In the genomic region with DNA sequence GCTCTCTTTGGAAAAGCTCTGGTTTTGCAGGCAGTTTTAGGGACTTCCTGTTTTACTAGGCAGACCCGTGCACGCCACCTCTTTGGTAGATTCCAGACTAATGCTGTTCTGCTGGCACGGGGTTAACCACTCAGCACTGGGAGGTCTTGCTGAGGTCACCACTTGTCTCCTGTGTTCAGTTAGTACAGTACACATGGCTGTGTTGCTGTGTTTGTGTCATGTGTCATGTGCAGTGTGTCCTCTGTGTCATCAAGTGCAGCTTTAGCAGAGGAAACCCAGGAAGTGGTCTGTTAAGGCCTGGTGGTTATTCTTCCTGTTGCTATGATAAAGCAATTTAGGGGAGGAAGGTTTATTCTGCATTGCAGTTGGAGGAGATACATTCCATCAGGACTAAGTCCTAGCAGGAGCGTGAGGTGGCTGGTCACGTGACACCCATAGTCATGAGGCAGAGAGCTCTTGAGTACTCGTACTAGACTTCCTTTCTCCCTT, we compare ENCODE assay signal across 10 mouse cellular contexts. TPM values are rescaled to one million over a fixed set of nuclear protein-coding genes. Genes with fewer than 3 reads are reported as not detected.
DNase-seq lines count a peak whose midpoint lies in the region; ATAC-seq and TF ChIP-seq lines count a peak whose summit lies in the region.
"Had no signal": no experiment of that assay in that cellular context is flagged by ENCODE, and none has a peak within 500 bp of the region (broad histone marks: within the 10 kb centered on the region; RNA-seq: fewer than 3 reads in every experiment).

No protein-coding gene starts in this region.

- DNase-seq in heart, embryonic 10.5 days (ENCODE audit: low spot score), result no peak
- DNase-seq in heart, postnatal 25 days (ENCODE audit: low spot score), result no peak
- DNase-seq in embryo, embryonic 10.5 days (ENCODE audit: low spot score), result no peak
- DNase-seq in neural tube, embryonic 10.5 days (ENCODE audit: extremely low spot score, low spot score), result no peak
- no peak for DNase-seq in forebrain, embryonic 14.5 days (ENCODE audit: low spot score)
- DNase-seq: adrenal gland, postnatal 14 days; kidney, postnatal 14 days had no signal

- peaks cover 33% of the 10 kb centered on the region for H3K4me1 ChIP-seq in heart, embryonic 10.5 days
- H3K4me1 ChIP-seq in bone marrow, adult 2 months (ENCODE audit: control insufficient read depth, insufficient read depth, low read length), result peaks cover 7% of the 10 kb centered on the region
- peaks cover 8% of the 10 kb centered on the region for H3K4me1 ChIP-seq in liver, embryonic 16.5 days (ENCODE audit: control insufficient read depth, low read depth, low read length)
- H3K4me1 ChIP-seq in small intestine, adult 2 months (ENCODE audit: control insufficient read depth, insufficient read depth, insufficient read length, low read length), result peaks cover 12% of the 10 kb centered on the region; the same call in 1 of the 2 replicates
- H3K4me1 ChIP-seq in forebrain, embryonic 14.5 days (ENCODE audit: control insufficient read depth, insufficient read depth, low read length), result no peaks in the 10 kb centered on the region

- H3K36me3 ChIP-seq in heart, embryonic 10.5 days, result peaks cover 10% of the 10 kb centered on the region
- H3K36me3 ChIP-seq in liver, embryonic 16.5 days (ENCODE audit: control insufficient read depth, insufficient read depth), result peaks cover under 1% of the 10 kb centered on the region; the same call in 1 of the 2 replicates
- H3K36me3 ChIP-seq in small intestine, adult 2 months (ENCODE audit: control insufficient read depth, insufficient read depth, low read length), result peaks cover 3% of the 10 kb centered on the region
- H3K36me3 ChIP-seq in forebrain, embryonic 14.5 days (ENCODE audit: control insufficient read depth, insufficient read depth, low read length), result peaks cover 7% of the 10 kb centered on the region

- no peak overlapping the region for H3K4me3 ChIP-seq in heart, embryonic 10.5 days
- peak overlapping the region; percentile 32 for H3K4me3 ChIP-seq in bone marrow, adult 2 months (replicated peaks; ENCODE audit: control insufficient read depth, low read depth, low read length)
- H3K4me3 ChIP-seq in liver, embryonic 16.5 days (ENCODE audit: low read depth, low read length), result no peak overlapping the region
- H3K4me3 ChIP-seq in small intestine, adult 2 months (ENCODE audit: low read depth, low read length), result no peak overlapping the region
- no peak overlapping the region for H3K4me3 ChIP-seq in forebrain, embryonic 14.5 days (ENCODE audit: low read depth, low read length)

- no peaks in the 10 kb centered on the region for H3K27me3 ChIP-seq in heart, embryonic 10.5 days (ENCODE audit: insufficient read depth, poor library complexity, severe bottlenecking)
- no peaks in the 10 kb centered on the region for H3K27me3 ChIP-seq in liver, embryonic 16.5 days (ENCODE audit: control insufficient read depth, insufficient read depth, low read depth, low read length)
- H3K27me3 ChIP-seq in small intestine, adult 2 months (ENCODE audit: control insufficient read depth, insufficient read depth, low read length), result no peaks in the 10 kb centered on the region
- H3K27me3 ChIP-seq in forebrain, embryonic 14.5 days (replicated peaks; ENCODE audit: control insufficient read depth, insufficient read depth, low read length), result no peaks in the 10 kb centered on the region

- no peak for TF ChIP-seq POLR2A in bone marrow, adult 2 months (IDR thresholded peaks at IDR 0.05; ENCODE audit: borderline replicate concordance, control insufficient read depth, low read depth, low read length)
- no peak for TF ChIP-seq POLR2A in small intestine, adult 2 months (IDR thresholded peaks at IDR 0.05; ENCODE audit: low read depth, low read length)

- H3K9ac ChIP-seq in liver, embryonic 16.5 days (ENCODE audit: low read depth, low read length), result no peak overlapping the region
- H3K9ac ChIP-seq in forebrain, embryonic 14.5 days (ENCODE audit: low read length), result no peak overlapping the region

- no peaks in the 10 kb centered on the region for H3K9me3 ChIP-seq in heart, embryonic 10.5 days
- no peaks in the 10 kb centered on the region for H3K9me3 ChIP-seq in liver, embryonic 16.5 days (replicated peaks; ENCODE audit: control insufficient read depth, low read length)
- H3K9me3 ChIP-seq in forebrain, embryonic 14.5 days (replicated peaks; ENCODE audit: control insufficient read depth, low read length), result no peaks in the 10 kb centered on the region

- peak overlapping the region; percentile 22; the same call in 1 of the 2 replicates for H3K27ac ChIP-seq in heart, embryonic 10.5 days
- peak overlapping the region; percentile 66; the same call in 1 of the 2 replicates for H3K27ac ChIP-seq in bone marrow, adult 2 months (ENCODE audit: control insufficient read depth, insufficient read depth, low read depth, low read length, poor library complexity)
- H3K27ac ChIP-seq in liver, embryonic 16.5 days (ENCODE audit: low read length), result peak overlapping the region; percentile 16; the same call in 1 of the 2 replicates
- H3K27ac ChIP-seq in small intestine, adult 2 months (ENCODE audit: insufficient read depth, low read depth, low read length), result peak overlapping the region; percentile 41
- no peak overlapping the region for H3K27ac ChIP-seq in forebrain, embryonic 14.5 days (ENCODE audit: low read depth, low read length)

- 49% methylated on average over 6 of the region's 6 CpGs for WGBS in heart, embryonic 10.5 days
- 6% methylated on average over 6 of the region's 6 CpGs for WGBS in bone marrow, adult 2 months
- 22% methylated on average over 6 of the region's 6 CpGs for whole genome bisulfite sequencing in liver, embryonic 16.5 days (ENCODE audit: insufficient replicate concordance)
- 66% methylated on average over 6 of the region's 6 CpGs for WGBS in small intestine, adult 2 months
- 84% methylated on average over 6 of the region's 6 CpGs for WGBS in forebrain, embryonic 14.5 days

- peak; percentile 40; the same call in 1 of the 2 replicates for ATAC-seq in liver, embryonic 16.5 days (ENCODE audit: low read depth)
- ATAC-seq in forebrain, embryonic 14.5 days, result no peak

- intact Hi-C loops in heart, postnatal 25 days (cut with DNase I), result no loop called here

- TF ChIP-seq CTCF in bone marrow, adult 2 months (IDR thresholded peaks at IDR 0.05; ENCODE audit: control insufficient read depth, insufficient read depth, low read length), result no peak
- no peak for TF ChIP-seq CTCF in small intestine, adult 2 months (IDR thresholded peaks at IDR 0.05; ENCODE audit: extremely low read depth, insufficient read length, insufficient replicate concordance, low read depth, low read length)

- no peak overlapping the region for H3K4me2 ChIP-seq in liver, embryonic 16.5 days (ENCODE audit: low read depth, low read length)
- no peak overlapping the region for H3K4me2 ChIP-seq in forebrain, embryonic 14.5 days (ENCODE audit: low read length)

RNA-seq across cellular contexts. Expression of a gene that starts 10.4 kb away (rescaled TPM):
- 7.7 and 8.8 TPM in 2 replicates for polyA plus RNA-seq in heart, embryonic 10.5 days (2016; fragmentation: Nextera tagmentation; extraction: Ambion mirVana)
- 1 to 10 TPM; 1.4 to 1.5 TPM for total RNA-seq in heart, postnatal 25 days (2021)
- polyA plus RNA-seq in bone marrow, adult 2 months (2011; ENCODE audit: insufficient read depth, insufficient read length, low replicate concordance, missing spikeins), result 2.5 and 5.5 TPM in 2 replicates
- 2.0 and 2.4 TPM in 2 replicates for polyA plus RNA-seq in liver, embryonic 16.5 days (2015; fragmentation: Nextera tagmentation; extraction: Ambion mirVana)
- 1.7 and 2.4 TPM in 2 replicates for polyA plus RNA-seq in small intestine, adult 2 months (2012; rRNA removed)
- polyA plus RNA-seq in forebrain, embryonic 14.5 days (2014; fragmentation: Nextera tagmentation; extraction: Ambion mirVana), result 23.5 and 27.6 TPM in 2 replicates

RNA-seq across cellular contexts. Expression of a gene that starts 26.4 kb away (rescaled TPM):
- polyA plus RNA-seq in heart, embryonic 10.5 days (2016; fragmentation: Nextera tagmentation; extraction: Ambion mirVana), result 22.4 and 22.8 TPM in 2 replicates
- 1 to 10 TPM; 4.6 to 4.8 TPM for total RNA-seq in heart, postnatal 25 days (2021)
- 8.8 and 10.8 TPM in 2 replicates for polyA plus RNA-seq in bone marrow, adult 2 months (2011; ENCODE audit: insufficient read depth, insufficient read length, low replicate concordance, missing spikeins)
- polyA plus RNA-seq in liver, embryonic 16.5 days (2015; fragmentation: Nextera tagmentation; extraction: Ambion mirVana), result 13.9 and 16.7 TPM in 2 replicates
- polyA plus RNA-seq in small intestine, adult 2 months (2012; rRNA removed), result 8.4 and 13.6 TPM in 2 replicates
- 9.0 and 9.2 TPM in 2 replicates for polyA plus RNA-seq in forebrain, embryonic 14.5 days (2014; fragmentation: Nextera tagmentation; extraction: Ambion mirVana)

RNA-seq across cellular contexts. Expression of a gene that starts 26.5 kb away (rescaled TPM):
- 4.4 and 6.1 TPM in 2 replicates for polyA plus RNA-seq in heart, embryonic 10.5 days (2016; fragmentation: Nextera tagmentation; extraction: Ambion mirVana)
- 10 to 100 TPM; 13.6 to 13.7 TPM for total RNA-seq in heart, postnatal 25 days (2021)
- 8.2 and 12.6 TPM in 2 replicates for polyA plus RNA-seq in bone marrow, adult 2 months (2011; ENCODE audit: insufficient read depth, insufficient read length, low replicate concordance, missing spikeins)
- 2.8 and 3.0 TPM in 2 replicates for polyA plus RNA-seq in liver, embryonic 16.5 days (2015; fragmentation: Nextera tagmentation; extraction: Ambion mirVana)
- polyA plus RNA-seq in small intestine, adult 2 months (2012; rRNA removed), result 10.5 and 20.4 TPM in 2 replicates
- 4.0 and 5.5 TPM in 2 replicates for polyA plus RNA-seq in forebrain, embryonic 14.5 days (2014; fragmentation: Nextera tagmentation; extraction: Ambion mirVana)

RNA-seq across cellular contexts. Expression of a gene that starts 53.7 kb away (rescaled TPM):
- 74.4 and 80.4 TPM in 2 replicates for polyA plus RNA-seq in heart, embryonic 10.5 days (2016; fragmentation: Nextera tagmentation; extraction: Ambion mirVana)
- total RNA-seq in heart, postnatal 25 days (2021), result 10 to 100 TPM; 47.5 to 51.3 TPM
- polyA plus RNA-seq in bone marrow, adult 2 months (2011; ENCODE audit: insufficient read depth, insufficient read length, low replicate concordance, missing spikeins), result 12.6 and 18.3 TPM in 2 replicates
- 30.9 and 36.2 TPM in 2 replicates for polyA plus RNA-seq in liver, embryonic 16.5 days (2015; fragmentation: Nextera tagmentation; extraction: Ambion mirVana)
- 18.3 and 27.9 TPM in 2 replicates for polyA plus RNA-seq in small intestine, adult 2 months (2012; rRNA removed)
- 54.5 and 69.8 TPM in 2 replicates for polyA plus RNA-seq in forebrain, embryonic 14.5 days (2014; fragmentation: Nextera tagmentation; extraction: Ambion mirVana)
